Mouse (Mus musculus) embryonic fibroblast, embryonic 13.5 days (primary cell): ENCODE results near the gene Zpbp.

Source experiments
- CTCF ChIP-seq: IDR thresholded peaks from 2 replicates; pipeline ENCODE4 v1.5.1; 2011; ENCODE audit warnings: mild to moderate bottlenecking, control low read depth, low read length, moderate library complexity, borderline replicate concordance; ENCODE audit not compliant: insufficient read depth
- POLR2A ChIP-seq: IDR thresholded peaks from 2 replicates; pipeline ENCODE4 v1.6.1; 2011; ENCODE audit warnings: low read depth, mild to moderate bottlenecking, control low read depth, low read length, moderate library complexity

DNA sequence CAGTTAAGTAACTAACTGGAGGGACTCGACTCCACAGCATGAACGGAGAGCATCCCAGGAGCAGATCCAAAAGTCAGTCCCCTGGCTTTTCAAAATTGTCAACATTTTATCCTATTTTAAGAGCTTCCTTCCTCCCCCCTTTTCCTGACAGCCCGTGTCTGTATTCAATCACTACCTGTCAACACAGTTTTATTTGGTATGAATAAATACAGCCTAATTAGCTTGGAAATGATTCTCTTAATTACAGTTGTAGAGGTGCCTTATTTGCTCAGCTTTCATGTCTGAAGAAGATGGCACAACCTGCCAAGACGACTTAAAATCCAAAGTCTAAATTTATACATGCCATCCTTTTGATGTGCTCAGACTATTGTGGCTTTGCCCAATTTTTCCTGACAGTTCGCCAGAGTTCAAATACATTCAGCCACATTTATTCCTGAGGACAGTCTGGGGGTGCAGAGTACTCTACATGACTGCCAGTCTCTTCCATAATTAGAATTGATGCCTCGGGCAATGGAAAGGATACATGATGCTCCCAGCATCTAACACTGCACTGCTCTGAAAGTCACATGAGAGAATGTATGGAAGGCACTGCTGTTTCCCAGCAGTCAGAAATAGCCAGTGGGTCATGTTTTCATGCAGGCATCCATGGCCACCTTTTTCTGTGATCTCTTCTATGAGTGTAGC, 219.4 kb downstream of the Zpbp start:
- TF ChIP-seq CTCF: no peak
- no peak for TF ChIP-seq POLR2A
